Mouse (Mus musculus): ENCODE data around the gene Aimp2.

GRCm38 (mm10) chr5:143930656-143931055, 21.0 kb upstream of the Aimp2 start:
- no peak for TF ChIP-seq CTCF (IDR thresholded peaks at IDR 0.05)
- no peak for TF ChIP-seq EP300 (IDR thresholded peaks at IDR 0.05; ENCODE audit: insufficient read depth, low read depth, low read length)

Data from heart, adult 2 months (tissue).